Mouse (Mus musculus): ENCODE data around the gene Ormdl3.

DNA sequence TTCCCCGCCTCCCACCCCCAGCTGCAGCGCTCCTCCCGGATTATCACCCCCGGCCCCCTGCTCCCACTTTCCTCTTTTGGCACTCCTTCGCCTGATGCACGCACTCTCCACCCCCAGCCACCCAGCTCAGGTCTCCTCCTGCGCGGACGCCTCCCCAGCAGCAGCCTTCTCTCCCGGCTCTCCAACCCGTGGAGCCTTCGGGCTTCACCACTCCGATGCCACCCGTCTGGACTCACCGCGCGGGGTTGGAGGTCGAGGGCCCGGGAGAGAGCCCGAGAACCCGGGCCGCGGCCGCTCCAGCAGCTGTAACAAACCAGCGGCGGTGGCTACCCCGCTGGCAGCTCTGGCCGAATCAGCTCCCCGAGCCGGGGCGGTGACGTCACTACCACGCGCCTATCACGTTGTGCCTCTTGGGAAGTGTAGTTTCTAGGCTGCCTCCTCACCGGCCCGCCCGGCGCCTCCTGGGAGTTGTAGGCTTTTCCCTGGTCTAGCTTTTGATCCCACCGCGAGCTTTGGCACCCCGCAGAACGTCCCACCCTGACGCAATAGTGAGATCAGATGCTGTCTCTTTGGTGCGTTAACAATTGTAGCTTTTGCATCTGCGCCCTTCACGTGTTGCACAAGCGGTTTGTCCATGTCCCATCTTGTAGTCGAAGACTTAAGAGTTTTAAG is at the start of gene Ormdl3:
- TF ChIP-seq CTCF (IDR thresholded peaks at IDR 0.05 in 2 of 3, conservative IDR thresholded peaks at IDR 0.05 in 1 of 3; ENCODE audit: control insufficient read depth in 1 of 3, insufficient read depth in 1 of 3, low read depth in 2 of 3, low read length in 3 of 3, poor library complexity in 1 of 3, severe bottlenecking in 1 of 3) (no peak), ZC3H11A (IDR thresholded peaks at IDR 0.05; ENCODE audit: low read depth, low read length) (no peak), JUND (IDR thresholded peaks at IDR 0.05; ENCODE audit: low read depth, low read length) (no peak), GABPA (IDR thresholded peaks at IDR 0.05; ENCODE audit: low read depth, low read length) (no peak), USF1 (IDR thresholded peaks at IDR 0.05; ENCODE audit: low read depth, low read length) (peak; percentile 79), UBTF (IDR thresholded peaks at IDR 0.05; ENCODE audit: borderline replicate concordance, insufficient read depth, low read depth, low read length) (0 out of 2 replicates have a peak, but pooled peaks have one; percentile 33)

Measured in MEL (cell line).